Mouse (Mus musculus): ENCODE data around the gene Got1.
A peak's percentile ranks its signal among the peaks of the same experiment; 100 is the strongest.

Got1 gene

GRCm38 (mm10) chr19:43479431-43479830, 45.0 kb downstream of the Got1 start:
- DNase-seq (ENCODE audit: low spot score), result no peak

- peak; percentile 85 for DNase-seq (ENCODE audit: low spot score)
Observed at GRCm38 (mm10) chr19:43478891-43479290, 45.5 kb downstream of the Got1 start.

- no peak for DNase-seq (ENCODE audit: low spot score)
Observed at GRCm38 (mm10) chr19:43477436-43477835, 47.0 kb downstream of the Got1 start.

GRCm38 (mm10) chr19:43476063-43476462, 48.3 kb downstream of the Got1 start:
- DNase-seq (ENCODE audit: low spot score), result no peak

GRCm38 (mm10) chr19:43475642-43476041, 48.8 kb downstream of the Got1 start:
- DNase-seq (ENCODE audit: low spot score), result no peak

- DNase-seq (ENCODE audit: low spot score), result no peak
Observed at GRCm38 (mm10) chr19:43472781-43473180, 51.6 kb downstream of the Got1 start.

GRCm38 (mm10) chr19:43472331-43472730, 52.1 kb downstream of the Got1 start:
- no peak for DNase-seq (ENCODE audit: low spot score)

GRCm38 (mm10) chr19:43469333-43469732, 55.1 kb downstream of the Got1 start:
- DNase-seq (ENCODE audit: low spot score), result no peak

- DNase-seq (ENCODE audit: low spot score), result no peak
Observed at GRCm38 (mm10) chr19:43467927-43468685, 56.3 kb downstream of the Got1 start.

- no peak for DNase-seq (ENCODE audit: low spot score)
Observed at GRCm38 (mm10) chr19:43465601-43466255, 58.7 kb downstream of the Got1 start.

- no peak for DNase-seq (ENCODE audit: low spot score)
Observed at GRCm38 (mm10) chr19:43465076-43465475, 59.3 kb downstream of the Got1 start.

GRCm38 (mm10) chr19:43464294-43464687, 60.1 kb downstream of the Got1 start:
- no peak for DNase-seq (ENCODE audit: low spot score)

GRCm38 (mm10) chr19:43463546-43464293, 60.7 kb downstream of the Got1 start:
- DNase-seq (ENCODE audit: low spot score), result no peak

- no peak for DNase-seq (ENCODE audit: low spot score)
Observed at GRCm38 (mm10) chr19:43462141-43462540, 62.3 kb downstream of the Got1 start.

GRCm38 (mm10) chr19:43460481-43460880, 63.9 kb downstream of the Got1 start:
- DNase-seq (ENCODE audit: low spot score), result no peak

GRCm38 (mm10) chr19:43459948-43460347, 64.5 kb downstream of the Got1 start:
- DNase-seq (ENCODE audit: low spot score), result no peak

GRCm38 (mm10) chr19:43453025-43453424, 71.4 kb downstream of the Got1 start:
- no peak for DNase-seq (ENCODE audit: low spot score)

- no peak for DNase-seq (ENCODE audit: low spot score)
Observed at GRCm38 (mm10) chr19:43452176-43452575, 72.2 kb downstream of the Got1 start.

GRCm38 (mm10) chr19:43451563-43451962, 72.8 kb downstream of the Got1 start:
- DNase-seq (ENCODE audit: low spot score), result no peak
